Mouse (Mus musculus) heart, postnatal 10 days (tissue): ENCODE data around the gene Paxbp1. TPM values are rescaled to one million over a fixed set of nuclear protein-coding genes. Genes with fewer than 3 reads are reported as not detected.
"Not testable (repeated sequence)": the region's sequence is repeated elsewhere in the genome, so short reads cannot be mapped to it uniquely, and the experiment has no call there.

ENCODE experiments used
- DNase-seq, 2 experiments: peaks; one replicate each; pipeline ENCODE4 v3.0.0; 2021
- intact Hi-C: fragments of 180-260 bp; cut with DNase I; formaldehyde crosslinking; loops from one replicate; pipeline ENCODE4 v1.15.1; 2025
- total RNA-seq, 2 experiments: library from RNA; stranded (reverse); gene quantifications; 2 replicates each; pipeline ENCODE4 v1.2.3; 2021

Paxbp1 gene
- total RNA-seq = 10 to 100 TPM; 22.6 to 27.2 TPM

- peak; percentile 99 to 100 for DNase-seq
- intact Hi-C loops = loop anchor here (2.0 kb wide), 1 partner anchor 34 kb away; the partner anchor contains the start of gene Synj1
These were observed at the start of gene Paxbp1 for GRCm38 (mm10) chr16:91044270-91045182. Gene Paxbp1, minus strand, starts transcription at chr16:91044543.

DNA sequence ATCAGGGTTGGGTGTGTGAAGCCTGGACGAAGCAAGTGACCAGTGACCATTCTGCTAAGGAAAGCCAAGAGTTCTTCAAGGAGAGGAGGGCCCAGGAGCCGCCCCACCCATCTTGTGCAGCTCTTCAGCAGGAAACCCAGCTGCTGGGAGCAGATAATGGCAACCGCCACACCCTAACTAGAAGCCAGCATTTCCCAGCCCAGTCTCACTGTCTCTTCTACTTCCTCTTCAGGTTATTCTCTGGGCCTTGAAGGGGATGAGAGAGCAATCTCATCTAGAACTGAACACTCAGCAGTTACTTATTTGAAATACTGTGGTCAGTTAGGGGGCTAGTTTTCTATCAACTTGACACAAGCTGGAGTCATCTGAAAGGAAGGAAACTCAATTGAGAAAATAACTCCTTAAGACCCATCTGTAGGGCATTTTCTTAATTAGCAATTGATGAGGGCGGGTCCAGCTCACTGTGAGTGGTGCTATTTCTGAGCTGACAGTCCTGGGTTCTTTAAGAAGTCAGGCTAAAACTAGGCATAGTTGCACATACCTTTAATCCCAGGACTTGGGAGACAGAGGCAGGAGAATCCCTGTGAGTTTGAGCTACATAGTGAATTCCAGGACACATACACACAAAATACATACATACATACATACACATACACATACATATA is 42.4 kb upstream of the Paxbp1 start:
- DNase-seq = peak in 1 of 2 experiments; percentile 16
- intact Hi-C loops = loop anchor here (10.0 kb wide), 1 partner anchor 408 kb away; no protein-coding TSS in a partner anchor

DNA sequence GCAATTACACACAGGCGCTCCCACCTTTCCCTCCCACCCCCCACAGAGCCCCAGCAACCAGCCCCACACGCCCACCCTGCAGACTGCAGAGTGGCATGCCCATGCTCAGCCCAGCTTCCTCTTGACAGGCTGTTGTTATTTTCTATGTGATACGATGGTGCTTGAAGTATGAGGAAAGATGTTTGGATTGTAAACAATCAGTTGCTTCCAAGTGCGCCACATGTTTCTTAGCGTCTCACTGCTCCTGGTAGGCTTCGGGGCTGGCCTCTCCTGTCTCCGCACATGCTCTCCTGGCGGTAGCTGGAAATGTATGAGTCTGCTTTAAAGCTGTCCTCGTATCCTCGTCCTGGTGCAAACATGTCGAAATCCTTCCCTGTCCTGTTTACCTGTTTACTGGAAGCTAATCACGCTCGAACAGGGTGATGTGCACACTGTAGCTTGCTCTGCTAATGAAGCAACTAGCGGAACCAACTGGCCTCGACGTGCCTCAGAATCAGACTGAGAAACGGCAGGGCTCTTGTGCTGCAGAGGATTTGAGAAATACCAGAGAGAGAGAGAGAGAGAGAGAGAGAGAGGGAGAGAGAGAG is 41.0 kb upstream of the Paxbp1 start:
- intact Hi-C loops = loop anchor here (10.0 kb wide), 1 partner anchor 409 kb away; no protein-coding TSS in a partner anchor
- no peak for DNase-seq

GRCm38 (mm10) chr16:91084307-91085238 is 40.2 kb upstream of the Paxbp1 start:
- intact Hi-C loops = loop anchor here (10.0 kb wide), 1 partner anchor 410 kb away; no protein-coding TSS in a partner anchor
- peak; percentile 67 to 72 for DNase-seq

GRCm38 (mm10) chr16:91083002-91083646 is 38.8 kb upstream of the Paxbp1 start:
- intact Hi-C loops = loop anchor here (10.0 kb wide), 1 partner anchor 412 kb away; no protein-coding TSS in a partner anchor
- no peak for DNase-seq

GRCm38 (mm10) chr16:91081508-91081907 is 37.2 kb upstream of the Paxbp1 start:
- DNase-seq = peak; percentile 71 to 85
- intact Hi-C loops = loop anchor here (1.0 to 10.0 kb wide), 3 partner anchors 233 to 413 kb away; no protein-coding TSS in a partner anchor

DNA sequence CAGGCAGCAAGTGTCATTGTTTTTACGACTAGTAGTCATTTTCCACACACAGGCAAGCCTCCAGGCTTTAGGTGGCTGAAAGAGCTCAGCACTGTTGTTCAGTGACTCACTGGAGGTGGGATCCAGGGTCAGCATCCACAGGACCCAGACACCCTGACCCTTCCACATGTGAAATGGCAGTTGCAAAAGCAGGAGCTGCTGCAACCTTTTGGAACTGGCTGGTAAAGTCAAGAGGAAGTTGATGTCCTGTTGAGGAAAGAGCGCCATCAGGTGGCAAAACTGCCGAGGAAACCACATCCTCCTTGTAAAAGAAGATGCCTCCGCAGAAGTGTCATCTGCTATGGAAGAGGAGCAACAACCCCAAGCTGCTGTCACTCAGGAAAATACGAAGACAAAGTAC is 31.8 kb upstream of the Paxbp1 start:
- intact Hi-C loops = no loop called here
- DNase-seq = peak in 1 of 2 experiments; percentile 28

GRCm38 (mm10) chr16:91075423-91075822 is 31.1 kb upstream of the Paxbp1 start:
- DNase-seq, intact Hi-C loops: not testable (repeated sequence)

DNA sequence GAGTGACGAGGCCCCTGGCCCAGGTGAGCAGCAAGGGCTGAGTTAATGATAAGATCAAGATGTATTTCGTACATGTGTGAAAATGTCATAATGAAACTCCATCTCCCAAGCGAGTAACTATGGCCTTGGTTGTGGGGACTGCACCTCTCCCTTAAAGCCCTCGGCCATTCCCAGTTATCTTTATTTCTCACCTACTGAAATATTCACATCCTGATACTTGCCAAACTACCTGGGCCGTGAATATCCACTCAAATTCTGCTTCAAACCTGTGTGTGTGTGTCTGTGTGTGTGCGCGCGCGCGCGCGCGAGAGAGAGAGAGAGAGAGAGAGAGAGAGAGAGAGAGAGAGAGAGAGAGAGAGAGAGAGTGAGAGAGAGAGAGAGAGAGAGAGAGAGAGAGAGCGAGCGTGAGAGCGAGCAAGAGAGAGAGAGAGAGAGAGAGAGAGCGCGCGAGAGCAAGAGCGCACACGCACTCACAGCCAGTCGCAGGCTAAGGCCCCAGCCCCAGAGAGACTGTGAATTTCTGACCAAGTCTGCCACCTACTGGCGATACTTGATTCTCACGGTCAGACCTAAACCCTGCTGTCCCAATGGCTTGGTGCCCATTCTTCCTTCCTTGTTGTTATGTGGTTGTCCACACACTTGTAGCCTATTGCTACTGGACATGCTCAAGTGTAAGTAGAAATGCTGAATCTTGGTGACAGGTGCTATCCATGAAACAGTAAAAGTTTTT is 29.0 kb upstream of the Paxbp1 start:
- intact Hi-C loops = no loop called here
- peak; percentile 94 to 97 for DNase-seq

DNA sequence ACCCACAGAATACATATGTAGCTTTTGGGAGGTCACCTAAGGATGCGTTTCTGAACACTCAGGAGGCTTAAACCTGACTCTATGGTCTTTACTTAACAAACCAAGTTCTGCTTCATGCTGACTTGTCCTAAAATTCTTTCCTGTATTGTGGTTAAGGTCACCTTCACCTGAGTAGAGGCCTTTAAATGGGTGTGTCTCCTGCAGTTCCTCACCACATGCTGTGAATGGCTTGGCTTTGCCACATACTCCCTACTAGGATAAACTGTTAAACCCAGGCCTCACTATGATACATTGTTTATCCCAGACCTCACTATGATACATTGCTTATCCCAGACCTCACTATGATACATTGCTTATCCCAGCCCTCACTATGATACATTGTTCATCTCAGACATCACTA is 27.9 kb upstream of the Paxbp1 start:
- no peak for DNase-seq
- intact Hi-C loops = no loop called here

GRCm38 (mm10) chr16:91068969-91069368 is 24.6 kb upstream of the Paxbp1 start:
- intact Hi-C loops = no loop called here
- DNase-seq = peak; percentile 53 to 65

- intact Hi-C loops = no loop called here
- DNase-seq = no peak
These were observed 22.8 kb upstream of the Paxbp1 start for GRCm38 (mm10) chr16:91067122-91067521.

GRCm38 (mm10) chr16:91064583-91065365 is 20.4 kb upstream of the Paxbp1 start:
- intact Hi-C loops = no loop called here

GRCm38 (mm10) chr16:91063786-91064185 is 19.4 kb upstream of the Paxbp1 start:
- no peak for DNase-seq

More at GRCm38 (mm10) chr16:91064583-91065365, 20.4 kb upstream of the Paxbp1 start:
- no peak for DNase-seq

DNA sequence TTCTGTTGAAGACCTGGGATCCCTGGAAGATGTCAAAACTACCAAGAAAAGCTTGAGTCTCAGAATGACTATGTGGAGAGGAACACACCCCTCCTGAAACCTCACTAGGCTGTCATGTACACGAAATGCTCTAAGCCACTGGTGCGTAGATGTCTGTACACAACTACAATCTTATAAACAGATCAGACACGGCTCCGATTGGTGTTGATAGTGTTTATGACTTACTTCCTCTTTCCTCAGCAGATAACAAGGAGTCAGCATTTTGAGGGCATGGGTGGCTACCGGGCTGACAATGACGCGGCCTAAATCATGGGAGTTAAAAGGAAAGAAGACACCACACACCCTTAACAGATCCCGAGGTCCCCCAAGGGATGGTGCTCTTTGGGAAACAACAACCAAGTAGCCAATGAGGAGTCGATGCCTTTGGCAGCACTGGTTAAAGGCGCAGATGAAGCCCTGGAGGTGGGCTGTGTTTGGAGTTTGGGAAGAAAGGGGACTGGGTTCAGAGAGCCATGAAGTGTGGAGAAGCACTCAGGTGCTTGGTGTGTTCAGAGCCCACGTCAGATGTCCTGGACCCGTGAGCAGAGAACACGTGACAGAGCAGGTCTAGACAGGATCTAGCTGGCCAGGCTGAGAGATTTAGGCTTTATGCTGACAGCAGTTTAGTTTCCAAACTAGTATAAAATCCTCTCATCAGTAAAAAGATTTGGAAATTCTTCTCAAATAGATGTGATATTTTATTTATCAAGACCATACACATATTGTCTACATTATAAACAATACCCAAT is 17.4 kb upstream of the Paxbp1 start:
- no peak for DNase-seq
- intact Hi-C loops = no loop called here

More at GRCm38 (mm10) chr16:91063786-91064185, 19.4 kb upstream of the Paxbp1 start:
- intact Hi-C loops = no loop called here

DNA sequence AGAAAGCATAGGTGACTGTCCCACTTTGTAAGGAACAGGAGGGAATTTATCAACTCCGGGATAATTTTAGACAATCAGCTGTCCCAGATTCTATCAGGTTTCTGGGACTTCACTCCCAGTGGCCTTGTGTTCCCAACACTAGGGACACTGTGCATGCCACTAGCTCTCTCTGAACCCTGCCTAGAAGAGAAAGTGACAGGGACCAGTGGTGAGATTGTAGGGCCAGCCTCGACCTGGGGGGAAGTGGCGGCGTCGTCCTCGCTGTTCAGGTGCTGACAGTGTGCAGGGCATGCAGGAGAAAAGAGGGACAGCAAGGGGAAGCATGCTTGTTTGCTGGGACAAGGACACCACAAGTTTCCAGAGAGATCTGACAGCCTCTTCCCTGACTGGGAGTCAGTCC is 13.4 kb upstream of the Paxbp1 start:
- no peak for DNase-seq
- intact Hi-C loops = no loop called here

DNA sequence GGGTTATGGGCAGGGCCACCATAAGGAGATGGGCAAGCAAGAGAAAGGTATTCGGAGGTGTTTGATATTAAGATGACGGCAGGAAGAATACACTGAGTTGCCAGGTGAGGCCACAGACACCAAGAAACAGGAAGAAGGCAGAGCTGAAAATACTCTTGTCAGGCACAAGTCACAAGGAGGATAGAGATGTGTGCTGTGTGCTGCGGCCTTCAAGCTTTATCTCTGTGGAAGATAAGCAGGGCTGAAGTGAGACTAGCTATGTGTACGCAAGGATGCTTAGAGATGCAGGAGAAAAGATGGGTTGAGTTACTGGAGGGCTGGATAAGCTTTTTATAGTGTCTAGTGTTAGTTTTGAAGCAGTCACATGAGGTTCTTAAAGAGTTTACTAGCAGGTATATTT is 12.9 kb upstream of the Paxbp1 start:
- intact Hi-C loops = no loop called here
- DNase-seq = no peak
